Mouse (Mus musculus) heart, postnatal 0 days (tissue): ENCODE measurements at regions not wholly inside any gene's neighbourhood (a gene's known extent, or its start where the extent isn't known, plus 50 kb on each side); places are given as distances from the start of the nearest gene placed in this dataset.

Experiments used
- ATAC-seq: fragments of 200-750 bp; cut with Nextera tagmentation; 2 replicates; pipeline ENCODE4 v1.8.0; 2017; ENCODE audit warnings: low read depth, moderate number of reproducible peaks, moderate library complexity; ENCODE audit not compliant: insufficient read depth
- DNase-seq: peaks from one replicate; pipeline ENCODE4 v3.0.0-alpha.2; 2016; ENCODE audit warnings: low spot score
- H3K27ac ChIP-seq: fragments of 300-500 bp; sonication (generic); 2 replicates; pipeline ENCODE4 v1.5.1; 2014; ENCODE audit warnings: low read depth, mild to moderate bottlenecking
- H3K27me3 ChIP-seq: fragments of 300-500 bp; sonication (generic); 2 replicates; pipeline ENCODE4 v1.6.1; 2014; ENCODE audit warnings: low read length, mixed read lengths; ENCODE audit not compliant: control insufficient read depth, insufficient read depth
- H3K36me3 ChIP-seq: fragments of 300-500 bp; sonication (generic); replicated peaks from 2 replicates; pipeline ENCODE4 v1.6.1; 2014; ENCODE audit warnings: low read length, mixed read lengths; ENCODE audit not compliant: control insufficient read depth, insufficient read depth
- H3K4me1 ChIP-seq: fragments of 300-500 bp; sonication (generic); 2 replicates; pipeline ENCODE4 v1.6.1; 2014; ENCODE audit warnings: antibody characterized with exemption; ENCODE audit not compliant: control insufficient read depth, insufficient read depth
- H3K4me2 ChIP-seq: fragments of 300-500 bp; sonication (generic); 2 replicates; pipeline ENCODE4 v1.6.1; 2014; ENCODE audit warnings: low read depth, mild to moderate bottlenecking, low read length, moderate library complexity
- H3K4me3 ChIP-seq: fragments of 300-500 bp; sonication (generic); 2 replicates; pipeline ENCODE4 v1.5.1; 2014; ENCODE audit warnings: low read depth, low read length
- H3K9ac ChIP-seq: fragments of 300-500 bp; sonication (generic); replicated peaks from 2 replicates; pipeline ENCODE4 v1.6.1; 2014; ENCODE audit warnings: low read depth, low read length, mixed read lengths
- H3K9me3 ChIP-seq: fragments of 300-500 bp; sonication (generic); replicated peaks from 2 replicates; pipeline ENCODE4 v1.6.1; 2016; ENCODE audit warnings: low read length; ENCODE audit not compliant: control insufficient read depth
- CTCF ChIP-seq: IDR thresholded peaks from 2 replicates; pipeline ENCODE4 v1.5.1; 2016; ENCODE audit warnings: antibody characterized with exemption, control low read depth, low read depth
- EP300 ChIP-seq: IDR thresholded peaks from 2 replicates; pipeline ENCODE4 v1.6.1; 2016; ENCODE audit warnings: antibody characterized with exemption, low read depth
- WGBS: fragments of 180-500 bp; shearing (Covaris S2); extraction: QIAGEN DNeasy Blood & Tissue Kit; methylation state at CpG from one replicate; pipeline ENCODE4 v1.1.7; 2014; 5-methylcytosine and 5-hydroxymethylcytosine counted together

DNA sequence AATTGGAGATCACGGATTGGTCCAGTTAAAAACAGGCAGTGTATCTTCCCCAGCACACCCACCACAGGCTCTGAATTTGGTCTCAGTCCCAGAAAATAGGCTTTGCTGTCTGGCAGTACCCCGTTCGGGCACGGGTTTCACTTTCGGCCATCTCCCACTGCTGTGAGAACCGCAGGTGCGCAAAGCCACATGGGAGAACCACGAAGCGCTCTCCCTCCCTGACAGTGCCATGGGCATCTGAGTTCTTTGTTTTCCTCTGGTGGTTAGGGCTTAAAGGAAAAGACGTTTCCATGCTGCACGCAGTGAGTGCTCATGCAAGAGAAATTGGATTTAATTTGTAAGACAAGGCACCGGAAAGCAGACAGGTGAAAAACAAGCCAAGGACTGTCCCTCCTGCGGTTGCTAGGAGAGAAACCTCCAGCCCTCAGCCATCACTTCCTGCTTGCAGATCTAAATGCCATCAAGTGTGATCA is 441.3 kb upstream of the 3110018I06Rik start:
- ATAC-seq (no peak), DNase-seq (no peak)

DNA sequence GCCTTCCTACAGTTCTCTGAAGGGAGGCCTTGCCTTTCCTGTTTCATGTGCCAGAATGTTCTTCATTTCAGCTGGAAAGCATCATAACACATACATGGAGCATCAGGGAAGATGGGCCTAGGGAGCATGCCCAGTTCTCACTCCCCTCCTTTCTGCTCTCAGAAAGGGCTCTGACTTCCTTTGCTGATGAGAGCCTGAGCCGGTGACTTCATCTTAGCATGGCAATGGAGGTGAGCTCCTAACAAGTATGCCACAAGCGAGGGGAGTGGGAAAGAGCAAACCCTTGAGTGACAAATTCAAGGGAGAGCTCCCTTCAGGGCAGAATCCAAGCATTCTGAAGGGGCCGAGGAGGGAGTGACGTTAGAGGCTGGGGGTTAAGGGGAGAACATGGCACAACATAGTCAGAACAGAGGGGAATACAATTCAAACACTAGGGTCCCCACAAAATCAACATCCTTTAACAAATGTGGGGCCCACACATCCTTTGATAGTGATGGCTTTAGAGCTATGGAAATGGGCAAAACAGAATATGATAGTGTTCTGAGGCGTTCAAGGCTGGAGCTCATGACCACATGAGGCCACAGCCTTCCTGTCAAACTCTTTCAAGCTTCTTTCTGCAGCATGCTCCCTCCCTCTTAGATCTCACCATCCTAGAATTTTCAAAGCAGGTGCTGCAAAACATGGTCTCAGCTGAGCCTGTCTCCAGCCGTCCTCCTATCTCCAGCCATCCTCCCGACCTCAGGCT is 437.4 kb upstream of the 3110018I06Rik start:
- no peak overlapping the region for H3K4me3 ChIP-seq
- H3K27me3 ChIP-seq = no peaks in the 10 kb centered on the region
- H3K4me1 ChIP-seq = no peaks in the 10 kb centered on the region
- 58% methylated on average over 7 of the region's 7 CpGs for WGBS
- TF ChIP-seq EP300 (no peak), CTCF (no peak)
- ATAC-seq (no peak), DNase-seq (no peak)
- no peak overlapping the region for H3K9ac ChIP-seq
- H3K27ac ChIP-seq = no peak overlapping the region
- H3K4me2 ChIP-seq = no peak overlapping the region
- H3K9me3 ChIP-seq = no peaks in the 10 kb centered on the region
- H3K36me3 ChIP-seq = no peaks in the 10 kb centered on the region

More for the DNA sequence above, 441.3 kb upstream of the 3110018I06Rik start:
- Histone ChIP-seq H3K9me3 (no peaks in the 10 kb centered on the region), H3K9ac (no peak overlapping the region), H3K27me3 (no peaks in the 10 kb centered on the region), H3K4me1 (no peaks in the 10 kb centered on the region), H3K36me3 (no peaks in the 10 kb centered on the region), H3K27ac (no peak overlapping the region), H3K4me2 (0 out of 2 replicates have a peak overlapping the region, but pooled peaks have one; percentile 12), H3K4me3 (peak overlapping the region; percentile 2; the same call in 1 of the 2 replicates)
- WGBS = 59% methylated on average over 13 of the region's 13 CpGs
- TF ChIP-seq CTCF (no peak), EP300 (no peak)

DNA sequence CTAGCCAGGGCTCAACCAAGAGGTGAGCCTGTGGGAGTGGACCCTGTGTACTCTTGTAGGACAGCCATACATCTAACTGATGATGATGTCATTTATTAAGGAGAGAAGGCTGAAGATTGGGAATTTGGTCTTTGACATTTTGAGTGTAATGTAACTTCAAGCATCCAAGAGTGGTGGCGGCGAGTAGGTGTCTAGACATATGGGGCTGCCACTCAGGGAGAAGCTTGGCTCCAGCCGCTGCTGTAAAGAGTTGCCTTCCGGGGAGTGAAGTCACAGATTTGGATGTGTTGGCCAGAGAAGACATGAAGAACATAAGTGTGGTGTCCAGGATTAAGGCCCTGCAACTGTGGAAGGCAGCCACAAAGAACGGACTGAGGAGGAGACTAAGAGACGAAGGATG is 436.3 kb upstream of the 3110018I06Rik start:
- no peaks in the 10 kb centered on the region for H3K36me3 ChIP-seq
- WGBS = 88% methylated on average over 6 of the region's 6 CpGs
- H3K9ac ChIP-seq = no peak overlapping the region
- H3K4me3 ChIP-seq = no peak overlapping the region
- no peak overlapping the region for H3K4me2 ChIP-seq
- ATAC-seq = no peak
- DNase-seq = no peak
- H3K9me3 ChIP-seq = no peaks in the 10 kb centered on the region
- no peaks in the 10 kb centered on the region for H3K27me3 ChIP-seq
- H3K4me1 ChIP-seq = no peaks in the 10 kb centered on the region
- TF ChIP-seq EP300 (no peak), CTCF (no peak)
- H3K27ac ChIP-seq = no peak overlapping the region

DNA sequence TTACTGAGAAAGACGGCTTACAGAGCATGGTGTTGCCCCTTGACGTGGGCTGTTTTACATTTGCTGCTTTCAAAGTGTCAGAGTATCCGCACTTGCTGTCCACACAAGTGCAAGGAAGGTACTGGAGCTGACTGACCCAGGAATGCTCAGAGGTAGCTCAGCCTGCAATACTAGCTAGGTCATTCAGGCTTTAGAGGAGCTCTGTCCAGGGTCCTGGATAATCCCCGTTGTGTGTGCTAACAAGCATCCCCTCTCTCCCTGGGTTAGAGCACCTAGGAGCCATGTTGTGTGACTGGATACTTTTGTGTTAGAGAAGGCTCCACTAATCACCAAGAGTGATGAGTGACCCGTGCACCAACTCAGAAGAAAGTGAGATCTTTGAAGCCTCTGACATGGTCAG is 431.9 kb upstream of the 3110018I06Rik start:
- Histone ChIP-seq H3K4me2 (no peak overlapping the region), H3K4me1 (no peaks in the 10 kb centered on the region), H3K27ac (no peak overlapping the region), H3K9ac (no peak overlapping the region), H3K4me3 (no peak overlapping the region), H3K9me3 (no peaks in the 10 kb centered on the region), H3K27me3 (no peaks in the 10 kb centered on the region), H3K36me3 (no peaks in the 10 kb centered on the region)
- TF ChIP-seq CTCF (no peak), EP300 (no peak)
- 24% methylated on average over 5 of the region's 5 CpGs for WGBS
- DNase-seq (peak; percentile 32), ATAC-seq (no peak)

DNA sequence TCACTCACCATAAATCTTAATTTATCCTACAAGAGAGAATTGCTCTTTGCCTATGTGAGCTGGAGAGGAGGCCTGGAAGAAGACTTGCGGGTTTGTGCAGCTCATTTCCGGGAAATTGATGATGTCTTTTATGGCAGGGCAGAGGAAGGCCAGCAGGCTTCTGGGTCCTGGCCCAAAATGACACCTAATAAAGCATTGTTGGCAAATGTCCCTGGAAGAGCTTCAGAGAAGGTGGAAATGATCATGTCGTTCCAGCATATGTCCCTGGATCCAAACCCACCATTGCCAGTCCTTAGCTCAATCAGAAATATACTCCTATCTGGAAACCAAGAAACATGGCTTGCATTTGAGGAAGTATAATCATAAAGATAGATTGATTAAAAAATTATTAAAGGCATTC is 427.9 kb upstream of the 3110018I06Rik start:
- no peak overlapping the region for H3K27ac ChIP-seq
- peaks cover 8% of the 10 kb centered on the region; the same call in 1 of the 2 replicates for H3K9me3 ChIP-seq
- ATAC-seq (no peak), DNase-seq (no peak)
- H3K27me3 ChIP-seq = no peaks in the 10 kb centered on the region
- H3K4me2 ChIP-seq = no peak overlapping the region
- TF ChIP-seq CTCF = no peak
- TF ChIP-seq EP300 = no peak
- WGBS = 48% methylated on average over 3 of the region's 3 CpGs
- no peaks in the 10 kb centered on the region for H3K36me3 ChIP-seq
- no peaks in the 10 kb centered on the region for H3K4me1 ChIP-seq
- H3K4me3 ChIP-seq = no peak overlapping the region
- H3K9ac ChIP-seq = no peak overlapping the region
